Mouse (Mus musculus) liver, adult 2 months (tissue): ENCODE measurements at regions not wholly inside any gene's neighbourhood (a gene's known extent, or its start where the extent isn't known, plus 50 kb on each side); places are given as distances from the start of the nearest gene placed in this dataset.

ENCODE experiments used
- CTCF ChIP-seq: fragments of 200-500 bp; IDR thresholded peaks from 2 replicates; pipeline ENCODE4 v1.5.1; 2011; ENCODE audit warnings: low read depth, low read length, control low read depth
- POLR2A ChIP-seq: fragments of 200-500 bp; IDR thresholded peaks from 2 replicates; pipeline ENCODE4 v1.6.1; 2011; ENCODE audit warnings: low read length, control low read depth; ENCODE audit not compliant: insufficient read depth; ENCODE audit errors: extremely low read depth

DNA sequence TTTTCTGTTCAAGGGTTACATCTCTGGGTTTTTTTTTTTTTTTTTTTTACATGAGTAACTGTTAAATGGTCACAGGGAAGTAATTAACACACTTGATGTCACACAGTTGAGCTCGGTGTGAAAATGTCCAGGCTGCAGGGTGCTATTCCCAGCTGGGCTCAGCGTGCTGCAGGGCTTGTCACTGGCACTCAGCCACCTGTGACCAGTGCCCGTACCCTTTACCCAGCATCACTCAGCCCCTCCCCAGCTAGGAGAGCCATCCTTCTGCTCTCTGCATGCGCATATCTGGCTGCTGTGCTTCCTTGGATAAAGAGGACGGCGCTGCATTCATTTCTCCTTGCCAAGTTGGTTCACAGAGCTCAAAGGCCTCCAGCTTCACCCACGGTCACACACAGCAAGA, 66.7 kb upstream of the Zdhhc25 start:
- TF ChIP-seq CTCF (no peak), POLR2A (no peak)
